In genomic region chr11:120002041-120002440, GRCm38 (mm10) we compare ENCODE assay signal across 18 mouse cellular contexts. TPM values are rescaled to one million over a fixed set of nuclear protein-coding genes. Genes with fewer than 3 reads are reported as not detected.
DNase-seq lines count a peak whose midpoint lies in the region; ATAC-seq and TF ChIP-seq lines count a peak whose summit lies in the region.
"Had no signal": no experiment of that assay in that cellular context is flagged by ENCODE, and none has a peak within 500 bp of the region (broad histone marks: within the 10 kb centered on the region; RNA-seq: fewer than 3 reads in every experiment).

No protein-coding gene starts in this region.

- 0 out of 2 replicates have a peak overlapping the region, but pooled peaks have one; percentile 9 for H3K9ac ChIP-seq in embryonic facial prominence, embryonic 11.5 days (replicated peaks; ENCODE audit: low read length)
- 0 out of 2 replicates have a peak overlapping the region, but pooled peaks have one; percentile 32 for H3K9ac ChIP-seq in embryonic facial prominence, embryonic 13.5 days
- H3K9ac ChIP-seq: forebrain, embryonic 12.5 days; heart, embryonic 12.5 days; kidney, embryonic 15.5 days had no signal

- H3K27ac ChIP-seq in embryonic facial prominence, embryonic 11.5 days (replicated peaks; ENCODE audit: low read depth, low read length) = no peak overlapping the region
- H3K27ac ChIP-seq in embryonic facial prominence, embryonic 10.5 days (replicated peaks) = no peak overlapping the region
- no peak overlapping the region; the same call in 1 of the 2 replicates for H3K27ac ChIP-seq in embryonic facial prominence, embryonic 13.5 days
- H3K27ac ChIP-seq: forebrain, embryonic 12.5 days; heart, adult 2 months; hindbrain, postnatal 0 days; kidney, embryonic 15.5 days had no signal

- H3K27me3 ChIP-seq in embryonic facial prominence, embryonic 11.5 days (ENCODE audit: control insufficient read depth, insufficient read depth, low read length) = no peaks in the 10 kb centered on the region
- H3K27me3 ChIP-seq in embryonic facial prominence, embryonic 10.5 days (replicated peaks; ENCODE audit: low read depth, poor library complexity, severe bottlenecking) = no peaks in the 10 kb centered on the region
- no peaks in the 10 kb centered on the region for H3K27me3 ChIP-seq in embryonic facial prominence, embryonic 13.5 days
- H3K27me3 ChIP-seq in myocyte (ENCODE audit: control insufficient read depth, insufficient read depth, insufficient read length) = no peaks in the 10 kb centered on the region
- H3K27me3 ChIP-seq: forebrain, embryonic 12.5 days; kidney, embryonic 15.5 days had no signal

- no peaks in the 10 kb centered on the region for H3K4me1 ChIP-seq in embryonic facial prominence, embryonic 11.5 days (ENCODE audit: control insufficient read depth, insufficient read depth, low read length)
- peaks cover 13% of the 10 kb centered on the region; the same call in 1 of the 2 replicates for H3K4me1 ChIP-seq in embryonic facial prominence, embryonic 10.5 days
- no peaks in the 10 kb centered on the region for H3K4me1 ChIP-seq in embryonic facial prominence, embryonic 13.5 days
- H3K4me1 ChIP-seq: kidney, embryonic 15.5 days had no signal

- H3K79me2 ChIP-seq in myocyte (ENCODE audit: control insufficient read depth, insufficient read depth) = no peaks in the 10 kb centered on the region

- no peaks in the 10 kb centered on the region; the same call in 1 of the 2 replicates for H3K36me3 ChIP-seq in embryonic facial prominence, embryonic 11.5 days (replicated peaks; ENCODE audit: control insufficient read depth, insufficient read depth, low read depth, low read length)
- H3K36me3 ChIP-seq in embryonic facial prominence, embryonic 10.5 days (replicated peaks) = peaks cover 28% of the 10 kb centered on the region
- peaks cover 38% of the 10 kb centered on the region for H3K36me3 ChIP-seq in embryonic facial prominence, embryonic 13.5 days
- peaks cover 5% of the 10 kb centered on the region for H3K36me3 ChIP-seq in myocyte (ENCODE audit: control insufficient read depth, insufficient read depth)
- H3K36me3 ChIP-seq: forebrain, embryonic 12.5 days had no signal

- H3ac ChIP-seq in myocyte (ENCODE audit: control insufficient read depth, insufficient read length) = no peak overlapping the region

- H3K9me3 ChIP-seq in embryonic facial prominence, embryonic 11.5 days (replicated peaks; ENCODE audit: control insufficient read depth, low read length) = no peaks in the 10 kb centered on the region
- no peaks in the 10 kb centered on the region for H3K9me3 ChIP-seq in embryonic facial prominence, embryonic 10.5 days
- H3K9me3 ChIP-seq in embryonic facial prominence, embryonic 13.5 days = no peaks in the 10 kb centered on the region
- H3K9me3 ChIP-seq: forebrain, embryonic 12.5 days; heart, embryonic 12.5 days; kidney, embryonic 15.5 days had no signal

- ATAC-seq in embryonic facial prominence, embryonic 11.5 days (replicated peaks; ENCODE audit: insufficient number of reproducible peaks, low FRiP score, low TSS enrichment, low read depth) = no peak
- ATAC-seq in embryonic facial prominence, embryonic 13.5 days (ENCODE audit: insufficient number of reproducible peaks, insufficient read depth, low FRiP score, low TSS enrichment, low read depth) = no peak
- ATAC-seq: forebrain, embryonic 16.5 days; hindbrain, postnatal 0 days had no signal

- no peak for DNase-seq in embryonic facial prominence, embryonic 11.5 days (ENCODE audit: low spot score)
- DNase-seq in embryonic facial prominence, embryonic 10.5 days (ENCODE audit: low spot score) = no peak
- DNase-seq in Muller cell, postnatal 12 days (ENCODE audit: inconsistent ontology term) = peak; percentile 62
- DNase-seq in heart, adult 9 months (ENCODE audit: low spot score in 2 of 2) = no peak
- no peak for DNase-seq in embryo, embryonic 9.5 days (ENCODE audit: extremely low spot score)
- DNase-seq: adrenal gland, postnatal 14 days; cerebellum, adult 18-20 months; gastrocnemius, postnatal 14 days; heart, adult 2 months; heart, postnatal 36 days; kidney, adult 18-20 months had no signal

- no peak for TF ChIP-seq POLR2A in myocyte (IDR thresholded peaks at IDR 0.05; ENCODE audit: insufficient read length, low read depth)

- H3K4me3 ChIP-seq in embryonic facial prominence, embryonic 11.5 days (ENCODE audit: low read depth, low read length) = no peak overlapping the region
- no peak overlapping the region for H3K4me3 ChIP-seq in embryonic facial prominence, embryonic 10.5 days
- no peak overlapping the region for H3K4me3 ChIP-seq in embryonic facial prominence, embryonic 13.5 days
- no peak overlapping the region for H3K4me3 ChIP-seq in myocyte
- H3K4me3 ChIP-seq: forebrain, embryonic 12.5 days; heart, adult 2 months; heart, embryonic 12.5 days; kidney, embryonic 15.5 days had no signal

- 76% methylated on average over 5 of the region's 5 CpGs for WGBS in embryonic facial prominence, embryonic 11.5 days
- WGBS in embryonic facial prominence, embryonic 10.5 days = 80% methylated on average over 5 of the region's 5 CpGs
- WGBS in embryonic facial prominence, embryonic 13.5 days = 65% methylated on average over 5 of the region's 5 CpGs

- no peak overlapping the region for H3K4me2 ChIP-seq in embryonic facial prominence, embryonic 11.5 days (ENCODE audit: low read depth, low read length)
- no peak overlapping the region for H3K4me2 ChIP-seq in embryonic facial prominence, embryonic 13.5 days
- peak overlapping the region; percentile 36 for H3K4me2 ChIP-seq in myocyte (ENCODE audit: low read depth)
- H3K4me2 ChIP-seq: forebrain, embryonic 12.5 days; heart, embryonic 12.5 days; kidney, embryonic 15.5 days had no signal

TF ChIP-seq in myocyte, 11 proteins besides CTCF, POLR2A, EP300 and RAD21:
- TF ChIP-seq POLR2AphosphoS2 (IDR thresholded peaks at IDR 0.05; ENCODE audit: insufficient read length, low read depth) (no peak), E2F4 (IDR thresholded peaks at IDR 0.05; ENCODE audit: insufficient read depth) (no peak), MYOG (IDR thresholded peaks at IDR 0.05; ENCODE audit: control insufficient read depth in 1 of 3, insufficient read depth in 1 of 3, insufficient read length in 2 of 3, low read depth in 2 of 3) (peak in 2 of 3 experiments; percentile 56 to 81), USF1 (IDR thresholded peaks at IDR 0.05; ENCODE audit: low read depth) (no peak), MYOD1 (IDR thresholded peaks at IDR 0.05; ENCODE audit: control insufficient read depth in 1 of 3, insufficient read length in 2 of 3, low read depth in 2 of 3) (peak in 2 of 3 experiments; percentile 29 to 73)

RNA-seq across cellular contexts. Expression of gene Aatk, which starts 44.9 kb away (rescaled TPM):
- polyA plus RNA-seq in embryonic facial prominence, embryonic 11.5 days (2014; fragmentation: Nextera tagmentation; extraction: Ambion mirVana) = 1.1 and 1.2 TPM in 2 replicates
- polyA plus RNA-seq in embryonic facial prominence, embryonic 10.5 days (2016; fragmentation: Nextera tagmentation; extraction: Ambion mirVana) = 0.84 and 1.6 TPM in 2 replicates
- polyA plus RNA-seq in embryonic facial prominence, embryonic 13.5 days (2015; fragmentation: Nextera tagmentation; extraction: Ambion mirVana) = 3.6 and 3.7 TPM in 2 replicates
- 0.26 TPM for polyA plus RNA-seq in myocyte (2012; fragmentation: generic; extraction: Trizol)

RNA-seq across cellular contexts. Expression of gene Baiap2, which starts 59.5 kb away (rescaled TPM):
- 11.9 and 13.9 TPM in 2 replicates for polyA plus RNA-seq in embryonic facial prominence, embryonic 11.5 days (2014; fragmentation: Nextera tagmentation; extraction: Ambion mirVana)
- polyA plus RNA-seq in embryonic facial prominence, embryonic 10.5 days (2016; fragmentation: Nextera tagmentation; extraction: Ambion mirVana) = 9.6 and 11.0 TPM in 2 replicates
- 17.5 and 20.0 TPM in 2 replicates for polyA plus RNA-seq in embryonic facial prominence, embryonic 13.5 days (2015; fragmentation: Nextera tagmentation; extraction: Ambion mirVana)
- polyA plus RNA-seq in myocyte (2012; fragmentation: generic; extraction: Trizol) = 23.0 TPM
